Mouse (Mus musculus) heart, postnatal 14 days (tissue): ENCODE measurements around the gene Acvr2a. TPM values are rescaled to one million over a fixed set of nuclear protein-coding genes. Genes with fewer than 3 reads are reported as not detected.

Source experiments
- DNase-seq, 2 experiments: peaks; one replicate each; pipeline ENCODE4 v3.0.0; 2021 to 2022
- intact Hi-C: fragments of 180-260 bp; cut with DNase I; formaldehyde crosslinking; loops from one replicate; pipeline ENCODE4 v1.15.1; 2025
- long read RNA-seq, 2 experiments: library from polyadenylated mRNA; stranded (forward); transcript quantifications; one replicate each; pipeline ENCODE4 v2.0.0; 2021
- total RNA-seq, 2 experiments: library from RNA; stranded (reverse); gene quantifications; 2 replicates each; pipeline ENCODE4 v1.2.3; 2021

Gene Acvr2a
- 10 to 100 TPM; 15.2 to 15.7 TPM for total RNA-seq
- long read RNA-seq, experiment 1, full-length matches to known transcripts = 3 of 6 reads
- long read RNA-seq, experiment 1, partial matches to known transcripts = 0 of 6 reads
- long read RNA-seq, experiment 1, other reads (novel, unspliced or antisense) = 3 of 6 reads
- long read RNA-seq, experiment 2, full-length matches to known transcripts = 4 of 5 reads
- long read RNA-seq, experiment 2, partial matches to known transcripts = 0 of 5 reads
- long read RNA-seq, experiment 2, other reads (novel, unspliced or antisense) = 1 of 5 reads

DNA sequence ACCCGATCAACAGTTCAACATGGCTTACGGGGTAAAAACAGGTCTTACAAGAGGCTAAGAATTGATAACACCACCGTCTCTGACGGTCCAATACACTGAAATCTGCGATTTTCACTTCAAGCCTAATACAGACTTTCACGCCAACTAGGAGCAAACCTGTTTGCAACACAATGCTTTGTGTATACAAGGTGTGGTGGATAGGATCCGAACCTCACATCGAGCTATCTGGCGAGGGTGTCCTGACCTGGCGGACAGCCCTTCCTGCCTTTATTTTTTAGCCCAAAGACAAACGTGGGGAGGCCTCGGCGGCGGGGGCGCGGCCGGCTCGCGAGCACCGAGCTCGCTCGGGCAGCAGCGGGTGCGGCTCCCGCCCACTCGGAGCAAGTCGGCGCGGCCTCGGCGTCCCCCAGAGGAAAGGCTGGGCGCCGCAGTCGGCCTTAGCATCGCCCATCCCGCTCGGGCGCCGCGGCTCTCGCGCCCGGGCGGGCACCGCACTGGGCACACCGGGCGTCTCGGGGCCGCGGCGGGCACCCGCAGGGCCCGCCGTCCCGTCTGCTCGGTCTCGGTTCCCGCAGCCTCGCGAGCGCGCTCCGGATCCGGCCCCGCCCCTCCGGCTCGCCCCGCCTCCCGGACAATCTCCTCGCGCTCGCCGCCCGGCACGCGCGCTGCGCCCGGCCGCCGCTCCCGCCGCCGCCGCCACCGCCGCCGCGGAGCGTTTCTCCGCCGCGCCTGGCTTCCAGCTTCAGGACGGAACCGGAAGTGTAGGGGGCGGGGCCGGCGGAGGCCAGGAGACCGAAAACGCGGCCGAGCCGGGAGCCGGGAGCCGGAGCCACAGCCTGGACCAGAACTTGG, at the start of gene Acvr2a:
Gene Acvr2a (plus strand): TSS at position 739 of the 852 bp plus-strand sequence.
- intact Hi-C loops = loop anchor here (2.0 to 10.0 kb wide), 5 partner anchors 74 to 813 kb away; no protein-coding TSS in a partner anchor
- DNase-seq = peak; percentile 95

DNA sequence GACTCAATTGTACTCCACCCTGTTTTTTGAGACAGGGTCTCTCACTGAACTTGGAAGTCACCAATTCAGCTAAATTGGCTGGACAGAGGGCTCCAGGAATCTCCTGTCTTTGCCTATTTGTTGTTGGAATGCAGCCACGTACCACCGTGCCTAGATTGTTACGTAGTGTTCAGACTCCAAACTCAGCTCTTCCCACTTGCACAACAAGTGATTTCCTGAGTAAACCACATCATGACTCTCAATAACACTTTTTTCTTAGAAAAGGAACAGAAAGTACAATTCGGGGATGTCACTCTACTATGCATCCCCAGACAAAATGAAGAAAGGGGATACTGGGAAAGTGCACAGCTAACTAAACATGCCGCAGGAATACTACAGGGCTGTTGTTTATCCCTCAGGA, 47.4 kb upstream of the Acvr2a start:
- no peak for DNase-seq
- intact Hi-C loops = no loop called here

DNA sequence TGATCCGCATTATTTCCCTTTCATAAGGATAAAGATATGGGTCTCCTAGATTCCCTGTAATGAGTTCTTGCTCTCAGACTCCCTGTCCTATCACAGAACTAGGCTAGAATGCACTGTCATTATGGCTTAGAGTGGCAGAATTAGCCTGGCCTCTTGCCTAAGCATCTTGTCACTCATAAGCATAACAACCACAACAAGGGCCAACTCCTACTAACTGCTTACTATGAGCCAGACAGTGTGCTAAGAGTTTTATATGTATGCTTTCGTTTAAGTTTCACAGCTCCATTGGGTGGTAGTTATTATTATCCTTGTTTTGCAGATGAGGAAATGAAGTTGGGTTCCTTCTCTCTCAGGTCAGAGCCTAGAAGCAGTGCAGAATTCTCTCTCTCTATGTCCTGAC, 46.1 kb upstream of the Acvr2a start:
- peak in 1 of 2 experiments; percentile 2 for DNase-seq
- intact Hi-C loops = no loop called here

DNA sequence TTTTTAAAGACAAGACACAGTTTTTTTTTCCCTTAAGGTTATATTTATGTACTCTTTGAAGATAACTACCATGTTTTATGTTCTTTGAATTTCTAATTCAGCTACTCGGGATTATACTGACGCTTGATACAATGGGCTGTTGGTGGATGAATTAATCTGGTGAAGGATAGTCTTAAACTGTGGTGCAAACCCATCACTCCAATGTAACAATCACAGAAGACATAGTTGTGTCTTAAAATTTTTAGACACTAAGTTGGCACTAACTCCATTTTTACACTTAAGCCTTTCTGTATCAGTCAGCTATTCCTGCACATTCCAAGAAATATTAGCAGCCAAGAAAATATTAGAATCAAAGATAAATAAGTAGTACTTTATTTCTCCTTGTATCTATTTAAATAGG, 45.7 kb upstream of the Acvr2a start:
- no peak for DNase-seq

GRCm38 (mm10) chr2:48770100-48770499, 43.8 kb upstream of the Acvr2a start:
- DNase-seq = no peak

More for the DNA sequence above, 45.7 kb upstream of the Acvr2a start:
- intact Hi-C loops = no loop called here

DNA sequence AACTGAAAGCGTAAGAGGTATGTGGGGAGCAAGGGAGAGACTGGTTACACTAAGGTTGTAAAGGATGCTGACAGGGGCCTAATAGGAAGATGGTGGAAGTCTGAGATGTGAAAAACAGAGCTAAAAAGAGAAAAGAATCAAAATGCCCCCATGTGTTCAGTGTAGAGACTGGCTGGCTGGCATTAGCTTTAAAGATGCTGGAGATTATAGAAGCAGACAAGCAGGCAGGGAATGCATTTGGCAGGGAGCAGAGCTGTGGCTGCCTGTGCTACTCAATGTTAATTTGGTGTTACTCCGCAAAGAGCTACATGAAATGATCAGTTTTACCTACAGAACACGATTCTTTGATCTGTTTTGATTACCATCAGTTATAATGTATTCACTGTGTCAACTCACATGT, 43.3 kb upstream of the Acvr2a start:
- intact Hi-C loops = no loop called here
- DNase-seq = no peak

More at GRCm38 (mm10) chr2:48770100-48770499, 43.8 kb upstream of the Acvr2a start:
- intact Hi-C loops = no loop called here

DNA sequence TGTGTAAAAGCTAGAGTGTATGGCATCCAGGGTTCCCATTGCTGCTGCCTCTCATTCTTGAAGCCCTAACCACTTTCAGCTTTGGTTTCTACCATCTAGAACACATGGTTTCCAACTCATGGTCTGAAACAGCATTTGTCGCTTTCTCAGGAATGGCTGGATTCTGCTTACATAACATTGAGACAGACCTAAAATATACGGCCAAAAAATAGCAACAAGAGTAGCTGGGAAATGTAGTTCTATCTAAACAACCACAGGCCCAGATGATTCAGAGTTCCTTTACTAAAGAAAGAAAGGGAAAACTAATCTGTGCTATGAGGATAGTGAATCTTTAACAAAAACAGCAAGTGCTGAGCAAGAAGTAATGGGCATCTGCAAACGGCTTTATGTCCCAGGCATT, 38.6 kb upstream of the Acvr2a start:
- intact Hi-C loops = no loop called here
- no peak for DNase-seq

- no peak for DNase-seq
These were observed 25.0 kb upstream of the Acvr2a start for GRCm38 (mm10) chr2:48788901-48789300.

GRCm38 (mm10) chr2:48814223-48815038, 522 bp downstream of the Acvr2a start:
- DNase-seq = peak; percentile 52 to 54
- intact Hi-C loops = loop anchor here (2.0 to 10.0 kb wide), 5 partner anchors 73 to 814 kb away; no protein-coding TSS in a partner anchor

More at GRCm38 (mm10) chr2:48788901-48789300, 25.0 kb upstream of the Acvr2a start:
- intact Hi-C loops = no loop called here

DNA sequence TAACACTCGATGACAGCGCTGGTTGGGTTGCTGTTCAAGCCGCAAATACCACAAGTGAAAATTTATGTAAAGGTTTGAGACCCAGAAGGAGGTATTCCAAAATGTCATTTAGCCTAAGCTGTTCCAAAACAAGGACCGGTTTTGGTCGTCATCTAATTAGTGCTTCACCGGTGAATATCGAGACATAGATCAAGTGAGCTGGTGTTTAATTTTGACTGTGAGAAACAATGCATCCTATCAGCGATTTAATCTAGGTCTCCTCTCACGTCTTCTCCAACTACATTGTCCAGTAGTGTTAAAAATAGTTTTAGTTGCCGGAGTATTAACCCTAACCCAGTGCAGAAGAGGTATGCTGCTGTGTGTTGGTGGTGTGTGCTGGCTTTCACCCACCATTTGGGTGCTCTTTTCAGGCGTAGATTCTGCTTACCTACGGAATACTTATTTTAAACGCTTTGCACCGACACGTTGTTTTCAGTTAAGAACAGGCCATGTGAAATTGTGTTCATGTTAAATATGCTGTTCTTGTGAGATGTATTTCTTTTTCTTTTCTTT, 1.2 kb downstream of the Acvr2a start:
- DNase-seq = no peak
- intact Hi-C loops = loop anchor here (2.0 to 10.0 kb wide), 3 partner anchors 340 to 814 kb away; no protein-coding TSS in a partner anchor

GRCm38 (mm10) chr2:48816141-48817028, 2.5 kb downstream of the Acvr2a start:
- intact Hi-C loops = loop anchor here (10.0 kb wide), 2 partner anchors 342 to 412 kb away; no protein-coding TSS in a partner anchor
- no peak for DNase-seq

GRCm38 (mm10) chr2:48825878-48826277, 12.0 kb downstream of the Acvr2a start:
- intact Hi-C loops = no loop called here
- DNase-seq = no peak

- intact Hi-C loops = no loop called here
- DNase-seq = no peak
These were observed 12.5 kb downstream of the Acvr2a start for GRCm38 (mm10) chr2:48826380-48826779.

DNA sequence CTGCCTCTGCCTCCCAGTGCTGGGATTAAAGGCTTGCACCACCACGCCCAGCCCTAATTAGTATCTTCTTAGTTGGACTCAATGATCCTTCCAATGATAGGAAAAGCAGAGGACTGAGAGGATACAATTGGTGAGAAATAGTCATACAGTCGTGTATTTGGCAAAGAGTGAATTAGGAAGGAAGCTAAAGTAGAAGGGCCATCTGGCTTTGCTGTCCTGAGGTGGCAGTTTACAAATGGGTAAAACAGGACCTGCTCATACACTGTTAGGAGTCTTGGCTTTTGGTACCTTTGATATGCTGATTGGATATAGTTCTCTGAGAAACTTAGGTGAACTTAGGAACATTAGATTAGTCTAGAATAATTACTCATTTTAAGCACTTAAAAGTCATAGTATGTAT, 16.6 kb downstream of the Acvr2a start:
- intact Hi-C loops = no loop called here
- DNase-seq = no peak

- DNase-seq = no peak
- intact Hi-C loops = no loop called here
These were observed 18.4 kb downstream of the Acvr2a start for GRCm38 (mm10) chr2:48832305-48832704.

- no peak for DNase-seq
- intact Hi-C loops = no loop called here
These were observed 20.1 kb downstream of the Acvr2a start for GRCm38 (mm10) chr2:48833884-48834450.

DNA sequence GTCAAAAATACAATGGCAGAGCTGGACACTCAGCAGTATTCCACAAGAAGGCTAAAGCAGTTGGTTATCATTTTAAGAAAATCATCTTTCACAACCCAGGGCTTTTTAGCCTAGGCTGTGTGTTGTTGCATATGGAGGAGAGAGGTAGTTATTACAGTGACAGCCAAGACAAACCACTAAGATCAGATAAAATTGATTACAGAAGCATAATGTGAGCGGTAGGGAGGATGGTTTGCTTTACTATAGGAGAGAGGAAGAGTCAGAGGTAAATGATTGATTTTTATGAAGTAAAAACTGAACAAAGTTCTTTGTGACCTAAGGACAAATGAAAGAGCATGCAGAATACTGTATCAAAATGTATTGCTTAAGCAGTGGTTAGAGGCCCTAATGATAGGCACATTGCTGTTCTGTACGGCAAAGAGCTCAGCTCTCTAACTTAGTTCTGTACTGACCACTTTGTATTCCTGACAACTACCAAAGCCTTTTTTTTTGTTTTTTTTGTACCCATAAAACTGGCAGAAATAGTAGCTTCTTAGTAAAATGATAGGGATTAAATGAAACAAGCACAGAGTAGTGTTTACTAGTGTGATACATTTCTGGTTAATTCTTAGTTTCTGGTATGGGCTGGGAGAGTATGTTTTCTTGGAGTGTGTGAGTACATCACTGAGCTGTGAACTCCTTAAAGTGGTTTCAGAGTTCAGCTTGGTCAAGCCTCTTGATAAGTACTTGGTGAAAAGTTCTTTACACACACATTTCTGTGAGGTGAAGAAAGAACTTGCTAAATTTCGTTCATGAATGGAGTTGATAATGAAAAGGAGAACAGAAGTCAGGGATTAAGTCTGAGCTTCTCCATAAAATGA, 27.9 kb downstream of the Acvr2a start:
- no peak for DNase-seq
- intact Hi-C loops = no loop called here
